Comparison of ENCODE assay signal across 12 mouse cellular contexts in the genomic region with DNA sequence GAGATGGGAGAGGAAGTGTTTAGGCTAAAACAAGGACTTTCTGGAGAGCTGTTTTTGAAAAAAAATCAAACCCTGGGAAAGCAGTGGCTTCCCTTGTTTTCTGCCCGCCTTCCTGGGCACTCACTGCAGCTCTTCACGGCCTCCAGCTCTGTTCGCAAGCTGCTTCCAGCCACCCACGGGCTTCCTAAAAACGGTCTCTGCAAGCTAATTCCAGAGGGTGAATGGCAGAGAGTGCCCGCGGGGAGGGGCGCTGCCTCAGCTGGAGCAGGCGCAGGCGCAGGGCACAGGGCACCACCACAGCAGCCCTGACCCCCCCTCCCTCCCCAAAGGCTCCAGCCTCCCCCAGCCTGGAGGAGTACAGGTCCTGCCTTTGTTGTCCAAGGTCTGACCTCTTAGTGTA. TPM values are rescaled to one million over a fixed set of nuclear protein-coding genes. Genes with fewer than 3 reads are reported as not detected.
DNase-seq lines count a peak whose midpoint lies in the region; ATAC-seq and TF ChIP-seq lines count a peak whose summit lies in the region.
"Had no signal": no experiment of that assay in that cellular context is flagged by ENCODE, and none has a peak within 500 bp of the region (broad histone marks: within the 10 kb centered on the region; RNA-seq: fewer than 3 reads in every experiment).

No protein-coding gene starts in this region.

- ATAC-seq in forebrain, postnatal 0 days = peak; percentile 46
- peak; percentile 79 for ATAC-seq in frontal cortex, adult (ENCODE audit: low TSS enrichment)
- ATAC-seq: CD4-positive, CD25-positive, alpha-beta regulatory T cell, adult 4 months; inflammation-experienced regulatory T-cells, adult 6 months had no signal

- no peaks in the 10 kb centered on the region for H3K9me3 ChIP-seq in forebrain, postnatal 0 days (ENCODE audit: low read length)
- H3K9me3 ChIP-seq in forebrain, embryonic 10.5 days = no peaks in the 10 kb centered on the region
- no peaks in the 10 kb centered on the region for H3K9me3 ChIP-seq in hindbrain, embryonic 10.5 days
- H3K9me3 ChIP-seq: heart, embryonic 13.5 days had no signal

- no peak overlapping the region for H3K4me2 ChIP-seq in forebrain, postnatal 0 days (ENCODE audit: low read depth)
- H3K4me2 ChIP-seq: heart, embryonic 13.5 days had no signal

- H3K27me3 ChIP-seq in forebrain, postnatal 0 days (ENCODE audit: insufficient read depth, low read length) = no peaks in the 10 kb centered on the region
- H3K27me3 ChIP-seq in forebrain, embryonic 10.5 days (ENCODE audit: poor library complexity, severe bottlenecking) = 0 out of 2 replicates have a peak, but pooled peaks cover 5% of the 10 kb centered on the region
- peaks cover 7% of the 10 kb centered on the region; the same call in 1 of the 2 replicates for H3K27me3 ChIP-seq in hindbrain, embryonic 10.5 days (ENCODE audit: insufficient read depth, poor library complexity, severe bottlenecking)

- H3K4me1 ChIP-seq in forebrain, postnatal 0 days (ENCODE audit: insufficient read depth) = peaks cover 14% of the 10 kb centered on the region
- H3K4me1 ChIP-seq in forebrain, embryonic 10.5 days = peaks cover 16% of the 10 kb centered on the region
- peaks cover 22% of the 10 kb centered on the region for H3K4me1 ChIP-seq in hindbrain, embryonic 10.5 days (replicated peaks)

- no peak overlapping the region for H3K9ac ChIP-seq in forebrain, postnatal 0 days
- H3K9ac ChIP-seq: heart, embryonic 13.5 days had no signal

- no peak overlapping the region for H3K4me3 ChIP-seq in forebrain, postnatal 0 days (ENCODE audit: low read depth, low read length)
- H3K4me3 ChIP-seq in forebrain, embryonic 10.5 days = no peak overlapping the region
- H3K4me3 ChIP-seq in hindbrain, embryonic 10.5 days = no peak overlapping the region
- H3K4me3 ChIP-seq: heart, embryonic 13.5 days had no signal

- DNase-seq in forebrain, postnatal 0 days = peak; percentile 40
- DNase-seq in forebrain, embryonic 10.5 days (ENCODE audit: extremely low spot score, low spot score) = no peak
- DNase-seq in layer of hippocampus, postnatal 14 days (ENCODE audit: low spot score in 2 of 2) = peak; percentile 74 to 79
- peak; percentile 91 for DNase-seq in right cerebral cortex, adult 2 months (ENCODE audit: low spot score in 2 of 2)
- DNase-seq in gastrocnemius, postnatal 25 days = no peak
- no peak for DNase-seq in hindbrain, embryonic 10.5 days (ENCODE audit: low spot score)
- DNase-seq in kidney, adult 8-10 months = no peak

- WGBS in forebrain, postnatal 0 days = 47% methylated on average over 10 of the region's 10 CpGs
- WGBS in forebrain, embryonic 10.5 days = 71% methylated on average over 10 of the region's 10 CpGs
- 67% methylated on average over 10 of the region's 10 CpGs for WGBS in hindbrain, embryonic 10.5 days

- no peak for TF ChIP-seq CTCF in forebrain, postnatal 0 days (IDR thresholded peaks at IDR 0.05; ENCODE audit: low read depth)

- no peak overlapping the region for H3K27ac ChIP-seq in forebrain, postnatal 0 days (ENCODE audit: low read depth, low read length)
- no peak overlapping the region for H3K27ac ChIP-seq in forebrain, embryonic 10.5 days
- no peak overlapping the region for H3K27ac ChIP-seq in hindbrain, embryonic 10.5 days
- H3K27ac ChIP-seq: heart, embryonic 13.5 days; stomach, postnatal 0 days had no signal

- H3K36me3 ChIP-seq in forebrain, postnatal 0 days (ENCODE audit: insufficient read depth) = no peaks in the 10 kb centered on the region
- H3K36me3 ChIP-seq in forebrain, embryonic 10.5 days (replicated peaks) = no peaks in the 10 kb centered on the region
- no peaks in the 10 kb centered on the region for H3K36me3 ChIP-seq in hindbrain, embryonic 10.5 days
- H3K36me3 ChIP-seq: heart, embryonic 13.5 days had no signal

RNA-seq across cellular contexts. Expression of a gene that starts 32.3 kb away (rescaled TPM):
- total RNA-seq in forebrain, postnatal 0 days (2014; rRNA removed) = 218 and 235 TPM in 2 replicates
- polyA plus RNA-seq in forebrain, postnatal 0 days (2015; fragmentation: Nextera tagmentation; extraction: Ambion mirVana) = 327 and 354 TPM in 2 replicates
- polyA plus RNA-seq in forebrain, embryonic 10.5 days (2016; fragmentation: Nextera tagmentation; extraction: Ambion mirVana) = 117 and 126 TPM in 2 replicates
- total RNA-seq in layer of hippocampus, postnatal 14 days (2021) = 100 to 1,000 TPM; 194 TPM
- total RNA-seq in gastrocnemius, postnatal 25 days (2021) = 10 to 100 TPM; 50.4 to 55.7 TPM
- polyA plus RNA-seq in hindbrain, embryonic 10.5 days (2016; fragmentation: Nextera tagmentation; extraction: Ambion mirVana) = 133 and 197 TPM in 2 replicates

RNA-seq across cellular contexts. Expression of a gene that starts 33.9 kb away (rescaled TPM):
- total RNA-seq in forebrain, postnatal 0 days (2014; rRNA removed) = 46.7 and 50.1 TPM in 2 replicates
- polyA plus RNA-seq in forebrain, postnatal 0 days (2015; fragmentation: Nextera tagmentation; extraction: Ambion mirVana) = 37.1 and 43.7 TPM in 2 replicates
- 51.6 and 53.4 TPM in 2 replicates for polyA plus RNA-seq in forebrain, embryonic 10.5 days (2016; fragmentation: Nextera tagmentation; extraction: Ambion mirVana)
- total RNA-seq in layer of hippocampus, postnatal 14 days (2021) = 10 to 100 TPM; 31.7 to 32.8 TPM
- 10 to 100 TPM; 18.0 to 19.5 TPM for total RNA-seq in gastrocnemius, postnatal 25 days (2021)
- polyA plus RNA-seq in hindbrain, embryonic 10.5 days (2016; fragmentation: Nextera tagmentation; extraction: Ambion mirVana) = 45.9 and 50.2 TPM in 2 replicates

Comparison
In these comparisons a context has a peak if more than half of its experiments do, and no peak if none do; other contexts are left out.
1. DNase-seq: peak in forebrain, postnatal 0 days (single experiment), layer of hippocampus, postnatal 14 days (2 of 2) and right cerebral cortex, adult 2 months (2 of 2); none in forebrain, embryonic 10.5 days (single experiment), gastrocnemius, postnatal 25 days (single experiment), hindbrain, embryonic 10.5 days (single experiment) and kidney, adult 8-10 months (0 of 2).